In genomic region chr13:44564705-44565104, GRCm38 (mm10) we compare ENCODE assay signal across 19 mouse cellular contexts.
DNase-seq lines count a peak whose midpoint lies in the region; ATAC-seq lines count a peak whose summit lies in the region.
"Had no signal": no experiment of that assay in that cellular context is flagged by ENCODE, and none has a peak within 500 bp of the region (broad histone marks: within the 10 kb centered on the region; RNA-seq: fewer than 3 reads in every experiment).

No protein-coding gene starts in this region.

- peak; percentile 38 for DNase-seq in embryo, embryonic 10 days (ENCODE audit: low spot score)
- no peak for DNase-seq in embryo, embryonic 9.5 days (ENCODE audit: extremely low spot score)
- no peak for DNase-seq in midbrain, embryonic 10.5 days (ENCODE audit: low spot score)
- DNase-seq in adrenal gland, adult 2 months, result no peak
- DNase-seq: adrenal gland, postnatal 14 days; cerebellum, adult 18-20 months; forebrain, postnatal 0 days; heart, adult 11 months; heart, postnatal 36 days; kidney, adult 9 months; kidney, postnatal 36 days; lung, adult 2 months; spleen, adult 18-20 months; thymus, adult 18-20 months had no signal

- H3K9me3 ChIP-seq in midbrain, embryonic 10.5 days (replicated peaks), result no peaks in the 10 kb centered on the region
- no peaks in the 10 kb centered on the region for H3K9me3 ChIP-seq in midbrain, embryonic 13.5 days
- H3K9me3 ChIP-seq in embryonic facial prominence, embryonic 15.5 days (replicated peaks), result no peaks in the 10 kb centered on the region
- H3K9me3 ChIP-seq: heart, embryonic 13.5 days had no signal

- peaks cover 13% of the 10 kb centered on the region for H3K4me1 ChIP-seq in midbrain, embryonic 10.5 days
- peaks cover 6% of the 10 kb centered on the region for H3K4me1 ChIP-seq in midbrain, embryonic 13.5 days (replicated peaks)
- peaks cover 25% of the 10 kb centered on the region for H3K4me1 ChIP-seq in embryonic facial prominence, embryonic 15.5 days

- peak overlapping the region; percentile 64 for H3K27ac ChIP-seq in midbrain, embryonic 10.5 days (replicated peaks)
- no peak overlapping the region for H3K27ac ChIP-seq in midbrain, embryonic 13.5 days
- H3K27ac ChIP-seq in embryonic facial prominence, embryonic 15.5 days (replicated peaks), result peak overlapping the region; percentile 55; the same call in 1 of the 2 replicates
- H3K27ac ChIP-seq: heart, embryonic 13.5 days had no signal

- ATAC-seq in midbrain, embryonic 13.5 days, result no peak
- peak; percentile 75; the same call in 1 of the 2 replicates for ATAC-seq in embryonic facial prominence, embryonic 15.5 days (ENCODE audit: insufficient number of reproducible peaks, low FRiP score, low TSS enrichment, low read depth)
- peak; percentile 92 for ATAC-seq in monocyte, adult 5-6 weeks (replicated peaks; ENCODE audit: insufficient number of reproducible peaks, low FRiP score, low TSS enrichment, poor library complexity, severe bottlenecking)
- ATAC-seq in activated CD4-positive, CD25-positive, alpha-beta regulatory T cell, adult 4 months, result no peak
- ATAC-seq: forebrain, postnatal 0 days had no signal

- no peak overlapping the region for H3K4me3 ChIP-seq in midbrain, embryonic 10.5 days
- H3K4me3 ChIP-seq in midbrain, embryonic 13.5 days (replicated peaks), result no peak overlapping the region
- no peak overlapping the region for H3K4me3 ChIP-seq in embryonic facial prominence, embryonic 15.5 days (replicated peaks)
- H3K4me3 ChIP-seq: heart, embryonic 13.5 days had no signal

- H3K9ac ChIP-seq in midbrain, embryonic 13.5 days (replicated peaks), result no peak overlapping the region
- H3K9ac ChIP-seq in embryonic facial prominence, embryonic 15.5 days, result no peak overlapping the region
- H3K9ac ChIP-seq: forebrain, postnatal 0 days; heart, embryonic 13.5 days had no signal

- H3K36me3 ChIP-seq in midbrain, embryonic 10.5 days, result no peaks in the 10 kb centered on the region
- no peaks in the 10 kb centered on the region for H3K36me3 ChIP-seq in midbrain, embryonic 13.5 days
- no peaks in the 10 kb centered on the region for H3K36me3 ChIP-seq in embryonic facial prominence, embryonic 15.5 days
- H3K36me3 ChIP-seq: heart, embryonic 13.5 days had no signal

- WGBS in midbrain, embryonic 10.5 days, result 28% methylated on average over 11 of the region's 11 CpGs
- WGBS in midbrain, embryonic 13.5 days, result 16% methylated on average over 11 of the region's 11 CpGs
- WGBS in embryonic facial prominence, embryonic 15.5 days, result 26% methylated on average over 11 of the region's 11 CpGs

- no peaks in the 10 kb centered on the region for H3K27me3 ChIP-seq in midbrain, embryonic 10.5 days (ENCODE audit: low read depth, poor library complexity, severe bottlenecking)
- H3K27me3 ChIP-seq in midbrain, embryonic 13.5 days, result no peaks in the 10 kb centered on the region
- no peaks in the 10 kb centered on the region for H3K27me3 ChIP-seq in embryonic facial prominence, embryonic 15.5 days
- H3K27me3 ChIP-seq: heart, embryonic 13.5 days had no signal

- H3K4me2 ChIP-seq in midbrain, embryonic 13.5 days (replicated peaks), result no peak overlapping the region
- no peak overlapping the region for H3K4me2 ChIP-seq in embryonic facial prominence, embryonic 15.5 days (replicated peaks)
- H3K4me2 ChIP-seq: heart, embryonic 13.5 days had no signal

Comparison
In these comparisons a context has a peak if more than half of its experiments do, and no peak if none do; other contexts are left out.
1. ATAC-seq: peak in embryonic facial prominence, embryonic 15.5 days (single experiment) and monocyte, adult 5-6 weeks (single experiment); none in midbrain, embryonic 13.5 days (single experiment) and activated CD4-positive, CD25-positive, alpha-beta regulatory T cell, adult 4 months (single experiment).